Mouse (Mus musculus) olfactory bulb, adult 2 months (tissue): ENCODE measurements around the gene Cntrl.

Source experiments
- CTCF ChIP-seq: fragments of 200-500 bp; IDR thresholded peaks from 2 replicates; pipeline ENCODE4 v1.5.1; 2012; ENCODE audit warnings: low read depth, mild to moderate bottlenecking, low read length, moderate library complexity; ENCODE audit not compliant: insufficient read depth
- POLR2A ChIP-seq: fragments of 200-500 bp; IDR thresholded peaks from 2 replicates; pipeline ENCODE4 v1.6.1; 2012; ENCODE audit warnings: mild to moderate bottlenecking, low read depth, low read length, moderate library complexity; ENCODE audit not compliant: insufficient read depth

DNA sequence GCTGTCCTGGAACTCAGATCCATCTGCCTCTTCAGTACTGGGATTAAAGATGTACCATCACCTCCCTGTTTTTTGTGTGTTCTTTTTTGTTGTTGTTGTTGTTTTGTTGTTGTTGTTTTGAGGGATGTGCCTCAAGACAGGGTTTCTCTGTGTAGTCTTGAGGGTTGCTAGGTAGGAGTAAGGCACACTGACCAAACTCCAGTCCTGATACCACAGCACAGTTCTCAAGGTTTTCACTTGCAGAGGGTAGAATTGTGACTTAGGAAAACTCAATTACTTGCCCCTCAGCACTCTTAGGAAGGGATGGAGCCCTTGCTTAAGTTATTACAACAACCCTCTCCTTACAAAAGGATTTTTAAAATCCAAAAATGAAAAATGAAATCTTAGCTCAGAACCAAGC, 22.2 kb downstream of the Cntrl start:
- TF ChIP-seq POLR2A (no peak), CTCF (no peak)
